Mouse (Mus musculus): ENCODE data around the gene Bcl7a. TPM values are rescaled to one million over a fixed set of nuclear protein-coding genes. Genes with fewer than 3 reads are reported as not detected.

The Bcl7a gene
- polyA plus RNA-seq, 1 experiment from 2014 or later = 5.9 TPM

DNA sequence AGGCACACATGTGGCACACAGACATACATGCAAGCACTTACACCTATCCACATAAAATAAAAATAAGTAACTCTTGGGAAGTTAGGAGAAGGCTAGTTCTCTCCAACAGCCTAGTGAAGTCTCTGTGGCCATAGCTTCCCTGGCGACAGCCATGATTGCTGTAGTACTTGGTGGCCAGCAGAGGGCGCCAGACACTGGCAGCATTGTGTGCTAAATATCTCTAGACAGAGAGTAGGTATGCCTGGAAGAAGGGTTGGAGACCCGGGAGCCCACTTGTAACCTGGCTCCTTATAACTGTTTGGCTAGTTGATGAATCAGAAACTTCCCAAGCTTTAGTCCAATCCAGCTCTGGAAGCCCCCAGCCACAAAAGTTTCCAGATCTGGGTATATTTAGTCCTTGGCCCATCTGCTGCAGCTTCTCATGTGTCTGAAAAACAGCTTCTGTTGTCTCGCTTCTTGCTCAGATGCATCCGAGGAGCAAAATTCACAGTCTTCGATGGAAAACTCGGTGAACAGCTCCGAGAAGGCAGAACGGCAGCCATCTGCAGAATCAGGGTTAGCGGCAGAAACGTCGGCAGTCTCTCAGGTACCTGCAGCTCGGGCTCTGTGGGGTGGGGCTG is 25.3 kb downstream of the Bcl7a start:
- no peaks in the 10 kb centered on the region for H3K27me3 ChIP-seq (ENCODE audit: control insufficient read depth, insufficient read depth, low read length)
- 74% methylated on average over 13 of the region's 13 CpGs for WGBS
- ATAC-seq (ENCODE audit: low FRiP score, low TSS enrichment) (no peak), DNase-seq (ENCODE audit: low spot score) (peak; percentile 53)
- H3K9ac ChIP-seq (ENCODE audit: low read length) = no peak overlapping the region
- no peaks in the 10 kb centered on the region for H3K9me3 ChIP-seq (ENCODE audit: control insufficient read depth, low read length)
- H3K36me3 ChIP-seq (ENCODE audit: control insufficient read depth, insufficient read depth, low read length) = peaks cover 25% of the 10 kb centered on the region
- no peak overlapping the region for H3K4me2 ChIP-seq (replicated peaks; ENCODE audit: low read depth)
- H3K27ac ChIP-seq (replicated peaks) = no peak overlapping the region
- H3K4me1 ChIP-seq (replicated peaks; ENCODE audit: control insufficient read depth, insufficient read depth) = no peaks in the 10 kb centered on the region
- H3K4me3 ChIP-seq (ENCODE audit: low read depth, low read length) = no peak overlapping the region
- peak; percentile 95 for TF ChIP-seq CTCF (IDR thresholded peaks at IDR 0.05; ENCODE audit: low read depth)
- no peak for TF ChIP-seq EP300 (optimal IDR thresholded peaks at IDR 0.05)

DNA sequence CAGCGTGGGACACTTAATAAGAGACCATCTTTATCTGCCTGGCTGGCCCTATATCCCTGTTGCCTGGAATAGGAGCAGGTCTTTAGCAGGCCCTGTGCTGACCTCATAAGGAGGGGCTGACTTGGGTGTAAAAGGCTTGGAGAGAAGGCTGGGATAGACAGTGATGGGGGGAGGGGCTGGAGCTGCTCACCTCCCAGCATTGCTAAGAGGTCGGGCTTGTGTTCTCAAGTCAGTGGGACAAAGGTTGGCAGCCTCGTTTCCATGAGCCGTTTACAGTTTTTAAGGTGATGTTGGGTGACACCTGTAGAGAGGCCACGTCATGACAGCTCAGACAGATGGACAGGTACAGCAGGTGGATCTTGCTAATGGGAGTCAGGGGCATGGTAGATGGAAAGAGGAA is 26.4 kb downstream of the Bcl7a start:
- H3K4me3 ChIP-seq (ENCODE audit: low read depth, low read length) = no peak overlapping the region
- H3K9ac ChIP-seq (ENCODE audit: low read length) = no peak overlapping the region
- no peak for TF ChIP-seq CTCF (IDR thresholded peaks at IDR 0.05; ENCODE audit: low read depth)
- no peak for TF ChIP-seq EP300 (optimal IDR thresholded peaks at IDR 0.05)
- no peak overlapping the region for H3K4me2 ChIP-seq (replicated peaks; ENCODE audit: low read depth)
- 87% methylated on average over 5 of the region's 5 CpGs for WGBS
- H3K27me3 ChIP-seq (ENCODE audit: control insufficient read depth, insufficient read depth, low read length) = no peaks in the 10 kb centered on the region
- no peaks in the 10 kb centered on the region for H3K4me1 ChIP-seq (replicated peaks; ENCODE audit: control insufficient read depth, insufficient read depth)
- H3K9me3 ChIP-seq (ENCODE audit: control insufficient read depth, low read length) = no peaks in the 10 kb centered on the region
- peaks cover 25% of the 10 kb centered on the region for H3K36me3 ChIP-seq (ENCODE audit: control insufficient read depth, insufficient read depth, low read length)
- no peak overlapping the region for H3K27ac ChIP-seq (replicated peaks)
- ATAC-seq (ENCODE audit: low FRiP score, low TSS enrichment) (no peak), DNase-seq (ENCODE audit: low spot score) (no peak)

DNA sequence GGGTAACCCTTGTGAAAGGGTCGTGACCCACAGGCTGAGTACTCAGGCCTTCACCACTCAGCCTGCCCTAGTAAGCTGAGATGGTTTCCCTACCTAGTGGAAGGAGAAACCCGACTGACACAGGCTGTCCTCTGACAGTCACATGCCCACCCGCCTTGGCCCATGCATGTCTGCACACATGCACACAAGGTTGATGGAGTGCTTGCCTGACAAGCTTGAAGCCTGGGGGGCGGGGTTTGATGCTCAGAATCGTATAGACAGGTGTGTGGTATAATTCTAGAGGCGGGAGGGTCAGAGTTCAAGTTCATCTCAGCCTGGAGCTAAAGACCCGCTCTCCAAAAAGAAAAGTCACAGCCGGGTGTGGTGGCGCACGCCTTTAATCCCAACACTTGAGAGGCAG is 31.6 kb downstream of the Bcl7a start:
- Histone ChIP-seq H3K27ac (replicated peaks) (no peak overlapping the region), H3K4me1 (replicated peaks; ENCODE audit: control insufficient read depth, insufficient read depth) (no peaks in the 10 kb centered on the region), H3K9me3 (ENCODE audit: control insufficient read depth, low read length) (no peaks in the 10 kb centered on the region), H3K36me3 (ENCODE audit: control insufficient read depth, insufficient read depth, low read length) (peaks cover 16% of the 10 kb centered on the region), H3K4me3 (ENCODE audit: low read depth, low read length) (no peak overlapping the region), H3K4me2 (replicated peaks; ENCODE audit: low read depth) (no peak overlapping the region), H3K9ac (ENCODE audit: low read length) (no peak overlapping the region), H3K27me3 (ENCODE audit: control insufficient read depth, insufficient read depth, low read length) (no peaks in the 10 kb centered on the region)
- WGBS = 85% methylated on average over 10 of the region's 10 CpGs
- ATAC-seq (ENCODE audit: low FRiP score, low TSS enrichment) (no peak), DNase-seq (ENCODE audit: low spot score) (no peak)
- TF ChIP-seq EP300 (optimal IDR thresholded peaks at IDR 0.05) (no peak), CTCF (IDR thresholded peaks at IDR 0.05; ENCODE audit: low read depth) (no peak)

DNA sequence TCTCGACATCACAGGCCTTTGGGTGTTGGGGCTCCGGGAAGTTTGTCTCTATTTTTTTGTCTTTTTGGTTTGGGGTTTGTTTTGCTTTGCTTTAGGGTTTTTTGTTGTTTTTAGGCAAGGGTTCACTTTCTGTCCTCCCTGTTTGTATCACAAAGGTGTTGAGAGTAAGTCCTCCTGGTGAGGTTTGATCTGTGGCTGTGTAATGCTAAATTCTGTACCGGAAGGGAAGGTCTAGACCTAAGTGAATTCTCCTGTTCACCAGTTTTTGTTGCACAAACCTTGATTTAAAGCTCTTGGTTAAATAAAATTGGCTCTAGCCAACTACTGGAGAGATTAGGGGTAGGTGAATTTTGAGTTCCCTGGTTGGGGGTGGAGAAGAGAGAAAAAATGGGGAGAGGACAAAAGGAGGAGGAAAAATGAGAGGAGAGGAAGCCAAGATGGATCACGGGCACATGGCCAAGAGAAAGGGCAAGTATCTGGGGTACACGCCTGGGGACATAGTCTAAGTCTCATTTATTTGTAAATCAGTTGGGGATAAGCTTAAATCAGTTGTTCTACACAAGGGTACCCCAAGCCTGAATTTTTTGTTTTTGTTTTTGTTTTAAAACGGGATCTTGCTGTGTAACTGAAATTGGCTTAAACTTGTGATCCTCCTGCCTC is 32.3 kb downstream of the Bcl7a start:
- no peak overlapping the region for H3K9ac ChIP-seq (ENCODE audit: low read length)
- no peak overlapping the region for H3K4me2 ChIP-seq (replicated peaks; ENCODE audit: low read depth)
- no peak overlapping the region for H3K27ac ChIP-seq (replicated peaks)
- H3K36me3 ChIP-seq (ENCODE audit: control insufficient read depth, insufficient read depth, low read length) = peaks cover 13% of the 10 kb centered on the region
- TF ChIP-seq CTCF (IDR thresholded peaks at IDR 0.05; ENCODE audit: low read depth) (no peak), EP300 (optimal IDR thresholded peaks at IDR 0.05) (no peak)
- H3K27me3 ChIP-seq (ENCODE audit: control insufficient read depth, insufficient read depth, low read length) = no peaks in the 10 kb centered on the region
- WGBS = 79% methylated on average over 6 of the region's 6 CpGs
- no peak overlapping the region for H3K4me3 ChIP-seq (ENCODE audit: low read depth, low read length)
- no peaks in the 10 kb centered on the region for H3K4me1 ChIP-seq (replicated peaks; ENCODE audit: control insufficient read depth, insufficient read depth)
- DNase-seq (ENCODE audit: low spot score) (no peak), ATAC-seq (ENCODE audit: low FRiP score, low TSS enrichment) (no peak)
- H3K9me3 ChIP-seq (ENCODE audit: control insufficient read depth, low read length) = no peaks in the 10 kb centered on the region

DNA sequence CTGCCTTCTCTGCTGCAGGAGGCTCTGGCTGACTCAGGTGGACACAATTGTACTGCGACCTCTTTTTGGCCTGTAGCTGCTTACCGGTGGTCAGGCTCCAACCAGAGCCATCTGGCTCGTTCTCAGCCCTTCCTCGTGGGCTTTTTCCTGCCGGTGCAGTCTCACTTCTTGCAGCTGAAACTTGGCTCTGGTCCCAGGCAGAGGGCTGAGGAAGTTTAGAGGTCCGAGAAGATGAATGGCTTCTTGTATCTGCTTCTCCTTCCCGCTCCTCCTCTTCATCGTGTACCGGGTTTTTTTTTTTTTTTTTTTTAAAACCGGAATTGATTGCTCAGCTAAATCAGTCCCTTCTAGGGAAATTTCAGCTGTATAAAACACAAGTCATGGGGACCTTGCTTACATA is 32.9 kb downstream of the Bcl7a start:
- H3K27ac ChIP-seq (replicated peaks) = no peak overlapping the region
- H3K9me3 ChIP-seq (ENCODE audit: control insufficient read depth, low read length) = no peaks in the 10 kb centered on the region
- H3K27me3 ChIP-seq (ENCODE audit: control insufficient read depth, insufficient read depth, low read length) = no peaks in the 10 kb centered on the region
- TF ChIP-seq CTCF (IDR thresholded peaks at IDR 0.05; ENCODE audit: low read depth) (no peak), EP300 (optimal IDR thresholded peaks at IDR 0.05) (no peak)
- no peak for DNase-seq (ENCODE audit: low spot score)
- H3K4me2 ChIP-seq (replicated peaks; ENCODE audit: low read depth) = peak overlapping the region; percentile 15; the same call in 1 of the 2 replicates
- 0 out of 2 replicates have a peak, but pooled peaks have one; percentile 39 for ATAC-seq (ENCODE audit: low FRiP score, low TSS enrichment)
- H3K4me1 ChIP-seq (replicated peaks; ENCODE audit: control insufficient read depth, insufficient read depth) = no peaks in the 10 kb centered on the region
- no peak overlapping the region for H3K4me3 ChIP-seq (ENCODE audit: low read depth, low read length)
- H3K9ac ChIP-seq (ENCODE audit: low read length) = no peak overlapping the region
- 27% methylated on average over 9 of the region's 10 CpGs for WGBS
- peaks cover 6% of the 10 kb centered on the region for H3K36me3 ChIP-seq (ENCODE audit: control insufficient read depth, insufficient read depth, low read length)
